Mouse (Mus musculus) ES-CJ7 (cell line): ENCODE data around the gene Fgfrl1.

ENCODE experiments used
- DNase-seq: peaks from one replicate; pipeline ENCODE4 v3.0.0; 2011; ENCODE audit warnings: low read depth, low spot score

The Fgfrl1 gene

GRCm38 (mm10) chr5:108667370-108667769, 24.8 kb upstream of the Fgfrl1 start:
- DNase-seq = no peak

GRCm38 (mm10) chr5:108668387-108668932, 23.7 kb upstream of the Fgfrl1 start:
- peak; percentile 59 for DNase-seq

DNA sequence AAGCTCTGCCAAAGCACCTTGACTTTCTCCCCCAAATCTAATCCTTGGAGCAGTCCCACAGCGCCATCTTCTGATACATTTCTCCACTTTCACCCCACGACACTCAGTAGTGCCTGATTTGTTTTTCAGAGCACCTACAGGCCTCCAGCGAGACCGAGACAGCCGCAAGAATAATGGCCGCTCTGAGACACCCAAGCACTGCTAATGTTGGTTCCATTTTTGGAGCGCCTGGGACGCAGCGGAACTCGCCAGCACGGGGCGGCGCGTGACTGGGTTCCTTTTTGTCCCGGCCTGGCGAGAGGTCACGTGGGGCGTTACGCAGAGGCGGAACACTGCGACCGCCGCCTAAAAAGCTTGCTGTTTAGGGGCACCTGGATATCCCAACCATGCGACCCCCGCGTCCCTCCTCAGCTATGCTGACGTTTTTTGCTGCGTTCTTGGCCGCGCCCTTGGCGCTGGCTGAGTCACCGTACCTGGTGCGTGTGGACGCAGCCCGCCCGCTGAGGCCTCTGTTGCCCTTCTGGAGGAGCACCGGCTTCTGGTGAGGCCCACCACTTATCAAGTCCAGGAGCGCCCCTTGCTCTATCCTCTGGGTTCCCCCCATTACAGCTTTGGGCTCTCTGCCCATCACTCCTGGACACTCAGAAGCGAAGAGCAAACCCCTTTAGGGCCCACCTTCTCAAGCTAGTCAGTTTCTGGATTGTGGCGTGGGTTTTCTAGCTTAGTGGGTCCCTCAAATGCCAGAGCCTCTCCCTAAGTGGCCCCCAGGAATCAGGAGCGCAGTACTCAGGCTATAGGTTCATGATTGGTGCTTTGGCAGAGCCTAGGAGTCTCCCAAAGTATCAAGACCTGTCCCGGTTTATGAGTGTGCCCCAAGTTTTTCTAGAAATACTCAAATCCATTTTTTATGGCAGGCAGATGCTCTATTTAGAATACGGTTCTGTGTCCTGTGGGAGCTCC, 22.9 kb upstream of the Fgfrl1 start, which contains the start of gene Dgkq:
Dgkq (minus strand) TSS at position 696 of the 960 bp plus-strand sequence.
- DNase-seq = peak; percentile 85

DNA sequence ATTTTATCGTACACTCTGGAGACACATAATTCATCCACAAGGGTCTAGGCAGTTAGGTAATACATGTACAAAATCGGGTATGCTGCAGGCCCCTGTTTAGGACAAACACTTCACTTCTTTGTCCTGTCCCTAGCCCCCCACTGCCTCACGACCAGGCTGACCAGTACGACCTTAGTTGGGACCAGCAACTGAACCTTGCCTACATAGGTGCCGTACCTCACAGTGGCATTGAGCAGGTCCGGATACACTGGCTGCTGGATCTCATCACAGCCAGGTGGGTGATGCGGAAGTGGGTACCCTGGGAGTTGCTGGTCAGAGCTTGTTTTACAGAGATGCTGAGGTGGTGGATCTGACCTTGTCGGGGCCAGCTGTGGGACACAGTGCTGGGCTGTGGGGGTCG, 22.2 kb upstream of the Fgfrl1 start:
- DNase-seq = no peak

GRCm38 (mm10) chr5:108670785-108671184, 21.4 kb upstream of the Fgfrl1 start:
- DNase-seq = peak; percentile 53

DNA sequence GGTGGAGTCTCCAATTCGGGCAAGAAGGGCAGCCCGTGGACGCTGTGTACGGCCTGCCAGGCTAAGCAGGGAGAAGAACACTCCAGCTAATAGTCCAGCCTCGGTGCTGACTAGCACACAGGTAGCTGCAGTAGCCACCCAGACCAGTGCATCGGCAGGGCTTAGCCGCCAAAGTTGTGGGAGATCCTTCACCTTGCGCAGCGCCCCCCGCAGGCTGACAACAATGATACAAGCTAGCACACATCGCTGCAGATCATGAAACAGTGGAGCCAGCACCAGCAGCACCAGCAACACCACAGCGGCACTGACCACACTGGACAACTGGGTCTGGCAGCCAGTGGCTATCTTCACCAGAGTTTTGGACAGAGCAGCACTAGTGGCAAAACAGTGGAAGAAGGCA, 20.4 kb upstream of the Fgfrl1 start:
- no peak for DNase-seq

GRCm38 (mm10) chr5:108674624-108675023, 17.6 kb upstream of the Fgfrl1 start:
- DNase-seq = no peak

GRCm38 (mm10) chr5:108675251-108675816, 16.8 kb upstream of the Fgfrl1 start, which contains the start of gene Slc26a1:
Gene Slc26a1 (minus strand): TSS chr5:108675569.
- DNase-seq = no peak

GRCm38 (mm10) chr5:108676772-108677498, 15.2 kb upstream of the Fgfrl1 start:
- no peak for DNase-seq

- DNase-seq = peak; percentile 70
These were observed 14.4 kb upstream of the Fgfrl1 start for GRCm38 (mm10) chr5:108677605-108678295.

GRCm38 (mm10) chr5:108678296-108678854, 13.8 kb upstream of the Fgfrl1 start:
- no peak for DNase-seq

DNA sequence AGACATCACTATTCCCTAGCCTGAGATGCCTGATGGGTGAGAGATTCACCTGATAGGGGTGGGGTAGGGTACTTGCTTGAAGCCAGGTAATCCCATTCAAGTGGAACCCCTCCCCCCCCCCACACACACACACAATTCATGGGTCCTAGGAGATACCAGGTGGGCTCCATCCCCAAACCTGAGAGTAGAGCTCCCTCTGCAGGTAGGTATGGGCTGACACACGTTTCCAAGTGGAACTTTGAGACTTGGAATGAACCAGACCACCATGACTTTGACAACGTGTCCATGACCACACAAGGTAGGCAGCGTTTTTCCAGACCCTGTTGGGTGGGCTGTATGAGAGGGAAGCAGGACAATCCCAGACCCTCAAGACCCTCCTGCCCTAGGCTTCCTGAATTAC, 12.3 kb upstream of the Fgfrl1 start:
- peak; percentile 60 for DNase-seq

DNA sequence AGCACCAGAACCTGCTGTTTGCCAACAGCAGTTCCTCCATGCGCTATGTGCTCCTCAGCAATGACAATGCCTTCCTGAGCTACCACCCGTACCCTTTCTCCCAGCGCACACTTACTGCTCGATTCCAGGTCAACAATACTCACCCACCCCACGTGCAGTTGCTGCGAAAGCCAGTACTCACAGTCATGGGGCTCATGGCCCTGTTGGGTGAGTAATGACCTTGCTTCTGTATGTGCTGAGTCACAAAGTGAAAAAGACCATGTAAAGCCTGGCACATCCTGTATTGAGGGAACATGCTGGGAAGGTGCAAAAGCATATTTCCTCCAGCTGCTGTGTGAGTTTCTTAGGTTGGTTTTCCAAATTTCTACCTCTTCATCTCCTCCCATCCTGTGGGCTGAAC, 11.3 kb upstream of the Fgfrl1 start:
- no peak for DNase-seq

DNA sequence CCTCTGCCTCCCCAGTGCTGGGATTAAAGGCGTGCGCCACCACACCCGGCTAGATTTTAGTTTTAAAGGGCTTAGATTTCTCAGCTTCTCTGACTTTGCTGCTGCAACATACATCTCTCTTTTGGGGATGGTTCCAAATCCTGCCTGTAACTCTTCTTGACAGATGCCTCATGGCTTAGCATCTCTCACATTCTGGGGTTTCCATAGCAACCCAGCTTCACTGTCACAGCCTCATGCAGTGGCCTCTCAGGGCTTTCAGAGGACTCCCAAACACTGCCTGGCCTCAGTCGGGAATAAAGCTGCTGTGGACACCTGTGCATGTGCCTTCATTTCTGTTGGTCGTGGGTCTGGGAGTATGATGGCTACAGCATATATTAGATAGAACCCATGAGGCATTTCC, 3.1 kb upstream of the Fgfrl1 start:
- DNase-seq = no peak

DNA sequence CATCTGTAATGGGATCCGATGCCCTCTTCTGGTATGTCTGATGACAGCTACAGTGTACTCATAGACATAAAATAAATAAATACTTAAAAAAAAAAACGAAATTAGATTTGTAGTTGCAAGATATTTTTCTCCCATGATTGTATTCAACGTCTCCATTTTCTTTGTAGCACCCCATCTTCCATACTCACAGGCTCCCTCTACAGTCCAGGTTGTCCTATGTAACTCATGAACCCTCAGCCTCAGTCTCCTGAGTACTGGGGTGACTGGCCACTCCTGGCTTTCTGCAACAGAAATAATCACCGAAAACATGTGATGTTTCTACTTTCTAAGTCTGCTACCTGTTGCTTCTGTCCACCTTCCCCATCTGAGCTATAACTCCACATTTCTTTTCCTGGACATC, 1.0 kb upstream of the Fgfrl1 start:
- DNase-seq = peak; percentile 34

GRCm38 (mm10) chr5:108693872-108694288, 1.7 kb downstream of the Fgfrl1 start:
- DNase-seq = peak; percentile 90

DNA sequence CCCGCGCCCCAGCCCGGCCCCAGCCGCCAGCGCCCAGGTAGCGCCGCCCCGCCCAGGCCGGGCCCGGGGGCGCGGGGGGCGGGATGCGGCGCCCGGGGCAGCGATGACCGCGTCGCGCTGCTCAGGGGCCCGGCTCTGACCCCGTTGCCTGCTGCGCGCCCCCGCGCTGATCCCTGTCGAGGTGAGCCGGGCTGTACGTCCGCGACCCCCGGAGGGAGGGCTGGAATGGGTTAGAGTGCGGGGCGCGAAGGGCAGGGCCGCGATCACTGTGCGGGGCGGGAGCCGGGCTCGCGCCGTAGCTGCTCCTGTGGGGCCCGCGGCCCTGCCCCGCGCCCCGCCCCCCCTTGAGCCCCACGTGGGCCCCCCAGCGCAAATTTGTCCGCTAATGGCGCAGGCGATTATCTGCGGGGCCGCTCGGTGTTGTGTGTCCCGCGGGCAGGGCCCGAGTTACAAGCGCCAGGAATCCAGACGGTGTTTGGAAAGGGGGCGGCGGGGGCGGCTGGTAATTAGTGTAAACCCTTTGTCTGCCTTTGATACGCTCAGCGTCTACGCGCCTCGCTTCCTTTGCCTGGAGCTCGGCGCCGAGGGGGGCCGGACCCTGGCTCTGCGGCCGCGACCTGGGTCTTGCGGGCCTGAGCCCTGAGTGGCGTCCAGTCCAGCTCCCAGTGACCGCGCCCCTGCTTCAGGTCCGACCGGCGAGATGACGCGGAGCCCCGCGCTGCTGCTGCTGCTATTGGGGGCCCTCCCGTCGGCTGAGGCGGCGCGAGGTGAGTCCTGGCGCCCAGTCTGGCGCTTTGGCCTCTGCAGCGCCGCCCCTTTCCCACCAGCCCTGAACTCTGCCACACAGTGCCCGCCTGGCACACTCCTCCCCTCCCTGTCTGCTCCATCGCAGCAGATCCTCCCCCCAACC, 2.4 kb downstream of the Fgfrl1 start:
- DNase-seq = no peak

- DNase-seq = no peak
These were observed 3.7 kb downstream of the Fgfrl1 start for GRCm38 (mm10) chr5:108695861-108696260.

DNA sequence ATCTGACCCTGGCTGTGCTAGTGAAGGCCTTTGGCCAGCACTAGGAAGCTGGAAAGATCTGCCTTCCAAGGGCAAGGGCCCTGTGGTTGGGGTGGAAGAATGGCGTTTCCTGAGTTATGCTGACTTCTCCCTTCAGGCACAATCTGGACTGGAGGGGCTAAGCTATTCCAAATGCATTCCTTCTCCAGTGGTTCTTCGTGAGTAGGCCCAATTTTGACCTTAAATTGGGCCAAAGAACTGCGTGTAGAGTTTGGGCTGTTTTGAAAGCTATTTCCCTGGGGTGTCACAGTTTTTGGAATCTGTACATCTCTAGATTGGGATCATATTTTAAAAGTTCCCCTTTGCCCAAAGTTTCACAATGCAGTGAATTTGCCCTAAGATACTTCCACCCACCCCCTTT, 4.4 kb downstream of the Fgfrl1 start:
- DNase-seq = no peak

DNA sequence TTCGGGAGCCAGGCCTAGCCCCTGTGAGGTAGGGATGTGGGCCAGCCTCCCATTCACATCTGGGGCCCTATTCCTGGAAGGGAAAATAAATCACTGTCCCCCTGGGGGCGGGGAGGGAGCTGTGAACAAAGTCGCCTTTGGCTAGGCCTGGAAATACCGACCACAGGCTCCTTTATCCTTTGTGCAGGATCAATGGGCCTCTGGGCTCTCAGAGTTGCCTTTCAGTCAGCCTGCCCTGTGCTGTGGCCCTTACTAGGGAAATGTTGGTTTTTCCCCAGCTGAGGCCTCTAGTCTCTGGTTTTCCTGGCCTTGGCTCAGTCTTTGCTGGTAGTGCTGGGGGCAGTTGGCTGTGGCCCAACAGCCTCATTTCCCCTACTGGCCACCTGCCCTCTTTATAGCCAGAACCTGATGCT, 5.2 kb downstream of the Fgfrl1 start:
- DNase-seq = no peak
